Mouse (Mus musculus) bone marrow, adult 2 months (tissue): ENCODE results near the gene Cts6.

Experiments used
- CTCF ChIP-seq: fragments of 200-500 bp; IDR thresholded peaks from 2 replicates; pipeline ENCODE4 v1.5.1; 2011; ENCODE audit warnings: low read length, control low read depth; ENCODE audit not compliant: control insufficient read depth, insufficient read depth
- POLR2A ChIP-seq: fragments of 200-500 bp; IDR thresholded peaks from 2 replicates; pipeline ENCODE4 v1.6.1; 2011; ENCODE audit warnings: low read depth, mild to moderate bottlenecking, control low read depth, low read length, borderline replicate concordance; ENCODE audit not compliant: control insufficient read depth

DNA sequence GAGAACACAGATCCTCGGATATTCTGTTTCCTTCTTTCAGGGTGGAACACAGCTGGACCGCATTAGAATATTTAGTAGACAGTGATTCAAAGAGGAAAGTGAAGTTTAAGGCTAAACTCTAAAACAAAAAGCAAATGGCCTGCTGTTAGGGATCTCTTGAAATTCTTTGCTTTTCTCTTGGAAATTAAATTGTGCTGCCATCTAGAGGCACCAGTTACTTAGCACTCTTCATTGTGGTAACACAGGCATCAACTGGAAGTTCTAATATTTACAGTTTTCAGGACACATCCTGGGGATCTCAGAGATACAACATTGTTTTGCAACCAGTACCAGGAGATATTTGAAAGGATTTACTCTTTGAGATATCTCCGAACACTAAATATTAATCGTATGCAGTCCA is 38.6 kb downstream of the Cts6 start:
- TF ChIP-seq POLR2A (no peak), CTCF (no peak)
